Mouse (Mus musculus): ENCODE data around the gene Pelo. TPM values are rescaled to one million over a fixed set of nuclear protein-coding genes. Genes with fewer than 3 reads are reported as not detected.

The Pelo gene
- total RNA-seq (2022), result 10 to 100 TPM; 21.8 to 22.8 (median 22.3) TPM

DNA sequence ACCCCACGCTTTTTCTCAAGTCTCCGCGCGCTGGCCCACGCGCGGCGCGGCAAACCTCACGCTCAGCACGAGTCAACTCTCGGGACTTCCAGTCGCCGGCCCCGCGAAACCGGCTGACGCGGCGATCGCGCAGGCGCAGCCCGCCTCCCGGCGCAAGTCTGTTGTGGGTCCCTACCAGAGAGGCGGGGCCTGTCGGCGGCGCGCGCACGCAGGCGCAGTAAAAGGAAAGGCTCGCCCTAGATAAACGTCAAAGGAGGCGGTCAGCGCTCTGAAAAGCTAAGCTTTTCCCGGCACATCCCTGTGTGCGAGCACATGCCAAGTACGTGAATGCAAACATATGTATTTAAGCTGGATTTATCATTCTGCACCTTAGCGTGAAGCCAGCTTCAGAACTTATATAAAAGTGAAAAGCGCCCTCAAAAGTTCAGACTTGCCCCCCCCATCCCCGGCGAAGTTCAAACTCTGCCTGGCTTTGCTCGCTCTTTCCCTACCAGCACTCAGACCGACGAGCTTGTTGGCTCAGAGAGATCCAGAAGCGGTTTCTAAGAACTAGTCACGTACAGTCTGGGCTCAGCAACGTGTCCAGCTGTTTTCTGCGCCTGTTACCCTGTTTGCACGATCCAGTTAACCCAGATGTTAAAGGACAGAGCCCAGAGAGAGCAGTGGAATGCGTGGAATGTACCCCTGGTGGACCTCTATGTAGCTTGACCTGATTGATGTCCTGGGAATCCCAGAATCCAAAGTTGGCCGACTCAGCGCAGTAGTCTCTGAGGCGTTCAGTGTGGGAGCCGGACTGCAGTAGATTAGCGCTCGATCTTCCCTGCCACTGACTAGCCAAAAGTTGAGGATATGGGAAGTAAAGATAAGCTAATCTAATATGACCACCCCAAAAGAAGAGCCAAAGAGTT lies at the start of gene Pelo:
Pelo (minus strand) TSS at position 118 of the 908 bp plus-strand sequence.
- DNase-seq (ENCODE audit: low spot score in 2 of 2), result peak; percentile 91 to 95

DNA sequence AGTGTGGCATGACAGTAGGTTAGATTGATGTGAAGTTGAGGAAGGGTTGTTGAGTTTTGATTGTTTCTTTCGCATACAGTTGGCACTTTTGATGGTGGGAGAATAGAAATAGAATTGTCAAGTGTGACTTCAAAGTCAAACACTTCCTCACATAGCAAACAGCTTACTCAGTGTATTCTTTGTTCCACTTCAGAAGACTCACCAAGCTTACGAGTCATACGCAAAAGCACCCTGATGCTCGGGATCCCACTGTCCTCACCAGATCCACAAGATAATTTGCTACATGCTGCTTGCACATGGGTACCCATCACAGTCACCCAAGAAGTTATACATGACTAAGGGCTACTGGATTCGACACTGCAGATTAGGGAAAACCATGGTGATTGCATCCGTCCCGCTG lies 48.5 kb upstream of the Pelo start:
- no peak for DNase-seq (ENCODE audit: low spot score in 2 of 2)

DNA sequence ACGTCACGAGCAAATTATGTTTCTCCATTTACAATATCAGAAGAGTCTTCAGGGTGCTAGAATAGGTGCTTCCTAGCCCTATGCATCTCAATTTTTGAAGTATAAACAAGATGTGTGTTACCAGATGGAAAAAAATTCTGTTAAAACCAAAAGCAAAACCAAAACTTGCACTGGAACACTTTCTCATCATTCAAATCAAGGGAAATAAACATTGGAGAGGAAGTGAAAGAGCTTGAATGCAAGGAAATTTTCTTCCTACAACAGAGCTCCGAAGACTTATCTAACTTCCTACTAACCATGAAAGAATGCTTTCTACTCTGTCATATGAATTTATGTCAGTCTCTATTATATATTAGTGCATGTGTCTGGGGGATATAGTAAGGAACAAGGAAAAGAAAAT lies 46.8 kb upstream of the Pelo start:
- DNase-seq (ENCODE audit: low spot score in 2 of 2), result no peak

DNA sequence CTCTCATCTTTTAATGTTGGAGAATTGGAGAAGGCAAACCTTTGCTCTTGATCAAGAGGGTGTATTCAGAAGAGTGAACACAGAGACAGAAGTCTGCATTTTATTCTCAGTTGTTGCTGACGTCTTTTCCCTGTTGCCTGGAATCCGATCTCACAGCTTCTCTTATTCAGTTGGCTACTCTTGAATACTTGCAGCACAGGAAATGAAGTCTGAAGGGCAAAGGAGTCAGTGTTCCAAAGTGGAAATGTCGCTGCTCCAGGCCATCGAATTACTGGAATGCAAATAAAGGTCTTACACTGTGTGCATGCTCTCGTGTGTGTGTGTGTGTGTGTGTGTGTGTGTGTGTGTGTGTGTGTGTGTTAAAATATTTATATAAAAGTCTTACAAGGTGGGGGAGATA lies 42.4 kb upstream of the Pelo start:
- no peak for DNase-seq (ENCODE audit: low spot score in 2 of 2)

DNA sequence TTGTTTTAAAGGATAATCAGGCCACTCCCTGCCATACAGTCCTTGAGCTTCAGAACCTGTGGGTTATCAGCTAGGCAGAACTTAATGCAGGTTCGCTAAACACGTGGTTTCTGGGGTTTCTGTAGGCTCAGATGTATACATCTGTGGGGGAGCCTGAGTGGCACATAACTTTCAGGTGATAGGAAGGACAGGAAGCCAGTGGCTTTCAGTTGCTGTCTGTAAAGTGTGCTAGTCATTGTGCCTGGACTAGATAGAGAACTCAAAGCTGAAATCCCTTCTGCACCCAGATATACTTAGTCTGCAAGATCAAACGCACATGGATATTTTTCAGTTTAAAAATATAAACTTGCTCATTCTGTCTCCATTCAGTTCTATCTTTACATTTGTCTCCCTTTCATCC lies 41.4 kb upstream of the Pelo start:
- DNase-seq (ENCODE audit: low spot score in 2 of 2), result no peak

DNA sequence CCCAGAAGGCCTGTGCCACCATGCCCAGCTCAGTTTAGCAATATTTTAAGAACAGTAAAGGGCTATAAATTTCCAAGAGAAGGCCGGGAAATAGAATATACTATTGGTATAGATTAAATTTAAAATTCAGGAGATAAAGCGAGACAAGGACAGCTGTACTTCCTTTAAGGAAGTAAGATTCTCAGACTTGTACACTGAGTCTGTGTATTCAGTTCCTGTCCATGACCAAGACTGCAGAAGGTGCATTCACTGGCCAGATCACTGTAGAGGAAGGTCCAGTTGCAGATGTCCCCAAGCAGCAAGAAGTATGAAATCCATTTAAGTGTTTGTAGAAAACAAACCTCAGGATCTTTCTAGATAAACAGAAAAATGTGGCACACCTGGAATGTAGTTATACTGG lies 40.0 kb upstream of the Pelo start:
- no peak for DNase-seq (ENCODE audit: low spot score in 2 of 2)

DNA sequence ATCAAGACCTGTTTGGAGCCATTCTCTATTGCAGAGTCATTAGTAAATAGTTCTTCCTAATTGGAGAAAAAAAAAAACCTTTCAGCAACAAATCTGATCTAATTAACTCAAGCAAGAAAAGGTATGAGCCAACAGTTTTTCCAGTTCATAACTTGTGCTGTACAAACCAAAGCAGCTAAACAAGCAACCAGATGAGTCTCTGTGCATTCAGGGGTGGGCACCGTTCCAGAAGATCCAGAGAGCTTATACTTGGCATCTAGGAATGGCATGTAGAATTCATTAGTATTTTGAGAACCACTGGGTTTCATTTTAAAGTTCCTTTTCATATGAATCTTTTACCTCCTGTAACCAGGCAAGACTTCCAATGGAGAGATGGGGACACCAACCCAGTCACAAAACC lies 37.8 kb upstream of the Pelo start:
- DNase-seq (ENCODE audit: low spot score in 2 of 2), result no peak

DNA sequence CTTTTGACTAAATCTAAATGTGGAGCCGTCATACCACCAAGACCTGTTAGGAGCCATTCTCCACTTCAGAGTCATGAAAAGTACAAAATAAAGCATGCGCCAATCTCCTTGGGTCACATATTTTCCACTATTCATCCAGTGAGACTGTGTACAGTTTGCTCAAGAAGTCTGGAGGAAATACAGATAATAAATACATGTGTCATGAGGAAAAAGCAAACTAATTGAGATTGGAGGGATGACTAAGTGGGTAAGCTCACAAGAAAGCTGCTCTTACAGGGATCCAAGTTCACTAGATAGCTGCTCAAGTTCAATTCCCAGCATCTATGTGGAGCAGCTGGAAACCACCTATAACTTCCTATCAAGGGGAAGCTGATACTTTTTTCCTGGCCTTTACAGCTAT lies 36.5 kb upstream of the Pelo start:
- no peak for DNase-seq (ENCODE audit: low spot score in 2 of 2)

DNA sequence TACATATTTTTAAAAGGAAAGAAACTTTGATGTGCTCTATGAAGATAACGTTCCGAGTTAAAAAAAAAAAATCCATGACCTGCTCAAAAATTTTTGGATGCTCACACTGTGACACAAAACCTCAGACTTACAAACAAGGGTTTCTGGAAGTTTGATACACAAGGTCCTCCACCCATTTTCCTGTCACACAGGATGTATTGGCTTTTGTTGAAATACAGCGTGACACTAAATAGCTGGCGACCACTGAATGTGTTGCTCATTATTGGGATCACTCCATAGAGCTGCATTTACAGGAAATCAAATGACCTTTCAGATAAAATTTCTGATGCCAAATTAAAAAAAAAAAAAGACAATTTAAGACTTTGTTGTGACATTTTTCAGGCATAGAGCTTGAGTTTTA lies 35.1 kb upstream of the Pelo start:
- no peak for DNase-seq (ENCODE audit: low spot score in 2 of 2)

DNA sequence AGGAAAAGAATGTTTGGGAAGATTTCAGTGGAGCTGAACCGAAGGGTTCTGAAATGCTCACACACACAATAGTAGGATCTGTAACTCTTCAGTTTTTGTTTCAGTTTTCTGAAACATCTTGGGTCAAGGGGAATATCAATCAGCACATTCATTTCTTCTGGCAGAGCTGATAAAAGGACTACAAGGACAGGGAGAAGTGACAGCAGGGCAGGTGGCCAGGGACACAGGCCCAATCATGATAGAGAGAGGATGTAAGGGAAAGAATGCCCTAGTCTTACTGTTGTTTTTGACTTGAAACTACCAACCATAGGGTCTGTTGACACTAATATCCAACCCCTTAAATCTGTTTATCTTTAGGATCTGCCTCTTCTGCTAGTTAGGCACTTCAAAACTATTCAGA lies 34.5 kb upstream of the Pelo start:
- DNase-seq (ENCODE audit: low spot score in 2 of 2), result no peak

DNA sequence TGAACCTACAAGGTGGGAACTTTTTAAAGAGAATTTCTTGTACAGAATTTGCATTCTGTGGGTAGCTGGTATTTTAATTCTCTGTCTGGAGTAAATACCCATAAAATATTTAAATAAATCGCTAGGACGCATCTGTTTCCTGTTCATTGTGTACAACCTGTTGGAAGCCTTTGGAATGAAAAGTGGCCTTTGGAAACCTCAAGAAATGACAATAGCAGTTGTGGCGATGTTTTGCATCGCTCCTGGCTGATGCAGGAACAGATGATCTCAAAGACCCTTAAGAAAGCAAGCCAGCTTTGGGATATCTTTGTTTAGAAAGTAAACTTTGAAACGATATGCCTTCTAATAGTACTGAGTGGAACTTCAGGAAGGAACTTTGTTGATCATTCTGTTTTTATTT lies 28.8 kb upstream of the Pelo start:
- DNase-seq (ENCODE audit: low spot score in 2 of 2), result no peak

DNA sequence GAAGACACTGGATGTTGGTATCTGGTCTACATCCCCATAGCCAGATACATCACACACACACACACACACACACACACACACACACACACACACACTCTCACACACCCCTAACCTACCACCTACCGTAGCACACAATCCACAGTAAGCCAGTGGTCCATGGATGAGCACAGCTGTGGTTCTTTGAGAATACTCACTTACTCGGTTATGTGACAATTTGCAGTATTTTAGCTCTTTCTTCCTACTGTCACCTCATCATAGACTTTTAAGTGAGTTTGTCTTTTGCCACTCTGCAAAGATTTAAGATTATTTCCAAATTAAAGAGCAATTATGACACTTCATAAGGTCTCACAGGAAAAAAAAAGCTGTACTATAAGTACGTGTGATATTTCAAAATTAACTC lies 28.2 kb upstream of the Pelo start:
- no peak for DNase-seq (ENCODE audit: low spot score in 2 of 2)

DNA sequence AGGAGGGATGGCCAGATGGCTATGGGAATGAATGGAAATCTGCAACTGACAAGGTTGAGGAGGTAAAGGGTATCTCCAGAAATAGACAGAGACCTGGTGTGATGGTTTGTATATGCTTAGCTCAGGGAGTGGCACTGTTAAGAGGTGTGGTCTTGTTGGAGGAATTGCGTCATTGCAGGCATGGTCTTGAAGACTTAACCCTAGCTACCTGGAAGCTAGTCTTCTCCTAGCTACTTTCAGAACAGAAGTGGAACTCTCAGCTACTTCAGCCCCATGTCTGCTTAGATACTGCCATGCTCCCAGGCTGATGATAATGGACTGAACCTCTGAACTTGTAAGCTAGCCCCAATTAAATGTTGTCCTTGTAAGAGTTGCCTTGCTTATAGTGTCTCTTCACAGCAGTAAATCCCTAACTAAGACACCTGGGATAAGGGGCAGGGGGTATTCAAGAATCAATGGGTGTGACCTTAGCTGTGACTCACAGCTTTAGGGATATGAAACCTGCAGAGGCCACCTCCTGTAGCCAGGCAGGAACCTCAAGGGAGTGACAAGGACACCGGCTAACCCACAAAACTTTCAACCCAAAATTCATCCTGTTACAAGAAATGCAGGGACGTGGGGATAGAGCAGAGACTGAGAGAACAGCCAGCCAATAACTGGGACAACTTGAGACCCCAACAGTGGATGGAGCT lies 27.1 kb upstream of the Pelo start:
- no peak for DNase-seq (ENCODE audit: low spot score in 2 of 2)

DNA sequence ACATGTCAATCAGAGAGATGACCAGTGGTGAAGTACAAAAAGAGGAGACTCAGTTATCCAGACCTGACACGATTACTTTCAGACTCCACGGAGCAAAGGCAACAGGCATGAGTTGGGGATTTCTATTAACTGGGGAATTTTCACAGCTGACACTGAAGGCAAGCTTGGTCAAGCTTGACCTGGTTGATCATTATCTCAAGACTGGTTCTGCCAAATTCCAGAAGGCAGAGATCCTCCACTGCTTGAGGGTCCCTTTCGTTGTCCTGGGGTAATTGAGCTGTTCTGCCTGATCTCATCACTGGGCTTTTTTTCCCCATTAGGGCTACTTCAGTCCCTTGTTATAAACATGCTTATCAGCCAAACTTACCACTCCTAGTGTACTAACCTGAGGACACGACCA lies 19.6 kb upstream of the Pelo start:
- DNase-seq (ENCODE audit: low spot score in 2 of 2), result no peak

DNA sequence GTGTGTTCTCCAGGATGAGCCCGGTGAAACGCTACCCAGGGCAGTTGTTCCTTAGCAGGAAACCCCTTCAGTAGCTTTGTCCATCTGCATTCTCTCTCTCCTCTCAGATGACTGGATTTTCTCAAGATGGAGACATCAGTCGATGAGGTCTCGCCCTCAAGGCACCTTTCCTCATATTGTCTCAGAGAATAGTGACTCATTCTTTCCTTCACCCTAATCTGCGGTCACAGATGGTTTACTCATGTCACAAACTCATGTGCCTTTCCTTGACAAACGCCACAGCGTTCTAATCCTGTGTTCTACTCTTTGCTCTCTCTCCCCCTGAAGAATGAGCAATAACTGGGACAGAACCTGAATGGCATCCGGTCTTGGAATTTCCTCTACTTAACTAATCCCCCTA lies 17.4 kb upstream of the Pelo start:
- no peak for DNase-seq (ENCODE audit: low spot score in 2 of 2)

DNA sequence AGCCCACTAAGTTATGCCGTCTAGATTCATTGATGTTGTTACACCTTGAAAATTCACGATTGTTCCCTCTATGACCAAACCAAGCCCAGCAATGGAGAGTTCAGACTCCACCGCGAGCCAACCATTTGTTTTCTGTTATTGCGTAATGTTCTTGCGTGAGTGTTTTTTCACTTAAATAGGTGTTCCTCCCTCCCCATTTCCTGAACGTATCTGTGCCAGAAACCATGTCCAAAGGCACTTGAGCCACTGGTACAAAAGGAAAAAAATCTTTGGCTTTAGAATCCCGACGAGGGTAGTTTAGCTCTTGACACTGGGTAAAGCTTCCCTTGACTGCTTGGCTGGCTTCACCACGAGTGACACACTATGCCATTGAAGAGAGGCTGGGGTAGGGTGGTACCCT lies 16.2 kb upstream of the Pelo start:
- no peak for DNase-seq (ENCODE audit: low spot score in 2 of 2)

DNA sequence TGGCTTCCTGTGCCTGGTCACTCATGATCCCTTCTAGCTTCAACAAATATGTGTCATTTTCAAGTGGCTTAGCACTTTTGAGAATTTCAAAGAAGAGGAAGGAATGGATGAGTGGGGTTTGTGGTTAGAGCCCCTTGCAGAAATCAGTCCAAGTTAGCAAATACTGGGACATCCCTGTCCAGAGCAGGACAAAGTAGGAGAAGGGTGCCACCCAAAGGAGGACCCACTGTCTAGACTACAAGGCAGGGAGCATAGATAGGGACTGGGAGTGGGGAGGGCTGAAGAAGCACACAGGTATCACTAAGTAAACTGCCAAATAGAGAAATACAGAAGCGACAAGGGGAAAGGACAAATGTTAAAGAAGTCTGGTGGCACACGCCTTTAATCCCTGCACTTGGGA lies 12.8 kb upstream of the Pelo start:
- no peak for DNase-seq (ENCODE audit: low spot score in 2 of 2)

DNA sequence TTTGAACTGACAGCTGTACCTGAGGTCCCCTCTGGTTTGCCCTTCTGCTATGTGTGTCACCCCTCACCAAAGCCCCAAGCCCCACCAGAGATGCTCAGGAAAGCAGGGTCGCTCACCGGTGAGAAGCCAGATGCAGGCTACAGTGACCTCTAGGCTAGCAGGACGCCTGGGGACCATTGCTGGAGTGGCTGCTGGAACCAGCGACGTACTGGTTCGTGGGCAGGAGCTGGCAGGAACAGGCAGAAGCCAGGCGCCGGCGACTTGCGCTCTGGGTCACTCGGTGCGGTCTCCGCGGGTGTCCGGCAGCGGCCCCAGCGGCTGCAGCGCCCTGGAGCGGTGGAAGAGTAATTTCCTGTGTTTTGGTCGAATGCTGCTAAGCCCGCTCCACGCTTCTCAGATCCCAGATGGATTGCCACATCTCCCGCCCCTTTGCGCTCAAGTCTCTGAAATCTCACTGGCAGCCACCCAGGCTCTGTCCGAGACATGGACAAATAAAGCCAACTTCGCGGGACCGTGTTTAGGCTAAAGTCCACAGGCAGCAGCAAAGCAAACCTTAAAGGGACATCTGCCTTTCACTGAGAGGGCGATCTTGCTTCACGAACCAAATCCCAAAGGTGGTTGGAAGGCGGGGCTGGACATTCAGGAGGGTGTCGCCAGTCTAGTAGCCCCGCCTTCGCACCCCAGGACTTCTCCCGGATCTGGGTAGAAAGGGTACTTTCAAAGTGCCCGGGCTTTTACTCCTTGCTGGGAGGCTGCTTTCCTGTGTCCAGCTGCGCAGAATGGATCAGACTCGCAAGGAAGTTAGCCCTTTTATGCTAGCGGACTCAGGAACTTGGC lies 11.6 kb upstream of the Pelo start, which contains the start of the genes Gm49395 and Itga1:
Gm49395 (minus strand) TSS at position 567 of the 837 bp plus-strand sequence.
Itga1 (minus strand) TSS at position 610 of the 837 bp plus-strand sequence.
- peak; percentile 5 to 16 for DNase-seq (ENCODE audit: low spot score in 2 of 2)

DNA sequence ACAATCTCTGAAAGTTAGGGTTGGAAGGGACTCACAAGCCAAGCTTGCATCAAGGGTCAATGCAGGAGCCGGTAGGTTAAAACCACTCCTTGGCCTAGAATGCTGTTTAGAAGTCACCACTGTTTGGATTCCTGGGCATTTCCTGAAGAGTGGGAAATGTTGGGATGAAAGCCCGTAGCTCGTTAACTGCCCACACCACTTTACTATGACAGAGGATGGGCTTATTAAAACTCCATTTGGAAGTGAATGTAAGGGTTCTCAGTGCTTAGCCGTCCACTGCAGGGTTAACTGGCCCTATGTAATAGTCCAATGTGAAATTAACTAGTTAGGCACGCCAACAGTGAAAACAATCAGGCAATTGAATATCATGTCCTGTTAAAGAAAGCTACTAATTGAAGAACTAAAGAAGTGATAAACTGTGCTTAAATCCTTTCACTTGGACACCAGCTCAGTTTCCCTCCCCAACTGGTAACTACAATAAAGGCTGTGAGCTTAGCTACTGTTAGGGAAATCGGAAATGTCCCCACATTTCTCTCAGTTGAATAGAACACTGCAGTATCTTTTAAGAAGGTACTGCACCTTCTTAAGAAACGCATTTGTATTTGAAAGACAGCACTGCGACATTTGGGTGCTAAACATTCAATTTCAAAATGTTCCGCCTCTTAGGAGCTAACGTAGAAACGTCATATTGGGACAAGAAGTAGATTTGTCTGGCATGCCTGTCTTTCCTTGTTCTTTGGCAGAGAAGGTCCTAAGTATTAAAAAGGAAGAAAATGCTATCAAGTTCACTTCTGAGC lies 10.6 kb upstream of the Pelo start:
- no peak for DNase-seq (ENCODE audit: low spot score in 2 of 2)

DNA sequence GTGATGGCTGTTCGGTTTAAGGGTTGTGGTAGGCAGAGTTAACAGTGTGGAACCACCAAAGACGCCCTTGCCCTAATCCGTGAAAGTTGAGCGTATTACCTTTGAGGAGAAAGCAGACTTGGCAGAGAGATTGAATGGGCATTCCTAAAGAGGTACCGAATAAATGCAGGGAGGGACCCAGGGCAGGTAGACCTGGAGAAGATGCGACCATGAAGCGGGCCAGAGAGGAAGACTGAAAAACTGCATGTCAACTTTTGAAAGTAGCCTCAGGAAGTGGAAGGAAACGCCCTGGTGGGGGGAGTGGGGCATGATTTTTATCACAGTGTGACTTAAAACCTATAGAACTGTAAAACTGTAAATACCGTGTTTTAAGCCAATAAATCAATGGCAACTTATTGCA lies 9.4 kb upstream of the Pelo start:
- no peak for DNase-seq (ENCODE audit: low spot score in 2 of 2)

DNA sequence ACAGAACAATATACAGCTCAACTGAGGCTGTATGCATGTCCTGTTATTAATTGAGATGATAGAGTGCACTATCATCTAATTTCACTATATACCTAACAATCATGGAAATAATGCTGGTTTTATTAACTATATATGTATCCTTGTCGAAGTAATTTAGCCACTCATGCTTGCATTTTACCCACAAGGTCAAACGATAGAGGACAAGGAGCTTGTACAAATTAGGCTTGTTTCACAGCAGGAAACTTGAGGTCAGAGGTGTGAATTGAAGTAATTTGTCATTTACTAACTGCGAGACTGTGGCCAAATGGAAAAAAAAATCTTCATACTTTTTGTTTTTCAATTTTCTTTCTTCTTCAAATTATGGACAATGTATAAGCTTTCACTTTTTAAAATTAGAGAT lies 8.2 kb upstream of the Pelo start:
- DNase-seq (ENCODE audit: low spot score in 2 of 2), result no peak
